Mouse (Mus musculus): ENCODE results near the gene Prmt7. TPM values are rescaled to one million over a fixed set of nuclear protein-coding genes. Genes with fewer than 3 reads are reported as not detected.

The Prmt7 gene
- polyA plus RNA-seq, 1 experiment from 2014 or later = 47.2 TPM

- peaks cover 3% of the 10 kb centered on the region; the same call in 1 of the 2 replicates for H3K36me3 ChIP-seq (ENCODE audit: control insufficient read depth, insufficient read depth, low read length)
- peaks cover 13% of the 10 kb centered on the region; the same call in 1 of the 2 replicates for H3K4me1 ChIP-seq (ENCODE audit: control insufficient read depth, insufficient read depth, low read length)
- no peak overlapping the region for H3K27ac ChIP-seq (ENCODE audit: low read length)
- no peak overlapping the region for H3K4me3 ChIP-seq (ENCODE audit: low read depth, low read length)
- H3K9ac ChIP-seq (replicated peaks; ENCODE audit: low read depth, low read length) = no peak overlapping the region
- H3K27me3 ChIP-seq (ENCODE audit: control insufficient read depth, insufficient read depth, low read length) = no peaks in the 10 kb centered on the region
- 15% methylated on average over 1 of the region's 1 CpGs for WGBS
- H3K4me2 ChIP-seq (replicated peaks; ENCODE audit: low read depth, low read length) = no peak overlapping the region
- H3K9me3 ChIP-seq (ENCODE audit: control insufficient read depth, low read depth, low read length) = no peaks in the 10 kb centered on the region
- ATAC-seq (ENCODE audit: insufficient number of reproducible peaks, insufficient read depth, low FRiP score, low read depth) = no peak
These were observed 33.8 kb upstream of the Prmt7 start for GRCm38 (mm10) chr8:106176891-106177290.

- no peak for ATAC-seq (ENCODE audit: insufficient number of reproducible peaks, insufficient read depth, low FRiP score, low read depth)
- Histone ChIP-seq H3K4me3 (ENCODE audit: low read depth, low read length) (no peak overlapping the region), H3K27me3 (ENCODE audit: control insufficient read depth, insufficient read depth, low read length) (no peaks in the 10 kb centered on the region), H3K27ac (ENCODE audit: low read length) (no peak overlapping the region), H3K4me2 (replicated peaks; ENCODE audit: low read depth, low read length) (no peak overlapping the region), H3K9ac (replicated peaks; ENCODE audit: low read depth, low read length) (no peak overlapping the region), H3K4me1 (ENCODE audit: control insufficient read depth, insufficient read depth, low read length) (peaks cover 13% of the 10 kb centered on the region; the same call in 1 of the 2 replicates), H3K9me3 (ENCODE audit: control insufficient read depth, low read depth, low read length) (no peaks in the 10 kb centered on the region), H3K36me3 (ENCODE audit: control insufficient read depth, insufficient read depth, low read length) (peaks cover 3% of the 10 kb centered on the region; the same call in 1 of the 2 replicates)
- WGBS = 64% methylated on average over 1 of the region's 1 CpGs
These were observed 33.1 kb upstream of the Prmt7 start for GRCm38 (mm10) chr8:106177594-106177993.

GRCm38 (mm10) chr8:106178428-106178827 is 32.3 kb upstream of the Prmt7 start:
- no peak for ATAC-seq (ENCODE audit: insufficient number of reproducible peaks, insufficient read depth, low FRiP score, low read depth)
- H3K4me3 ChIP-seq (ENCODE audit: low read depth, low read length) = no peak overlapping the region
- H3K4me1 ChIP-seq (ENCODE audit: control insufficient read depth, insufficient read depth, low read length) = peaks cover 13% of the 10 kb centered on the region; the same call in 1 of the 2 replicates
- WGBS = 25% methylated on average over 2 of the region's 2 CpGs
- no peaks in the 10 kb centered on the region for H3K9me3 ChIP-seq (ENCODE audit: control insufficient read depth, low read depth, low read length)
- H3K4me2 ChIP-seq (replicated peaks; ENCODE audit: low read depth, low read length) = no peak overlapping the region
- H3K27ac ChIP-seq (ENCODE audit: low read length) = no peak overlapping the region
- no peak overlapping the region for H3K9ac ChIP-seq (replicated peaks; ENCODE audit: low read depth, low read length)
- peaks cover 3% of the 10 kb centered on the region; the same call in 1 of the 2 replicates for H3K36me3 ChIP-seq (ENCODE audit: control insufficient read depth, insufficient read depth, low read length)
- no peaks in the 10 kb centered on the region for H3K27me3 ChIP-seq (ENCODE audit: control insufficient read depth, insufficient read depth, low read length)

GRCm38 (mm10) chr8:106185628-106186270 is 25.0 kb upstream of the Prmt7 start:
- 91% methylated on average over 8 of the region's 8 CpGs for WGBS
- ATAC-seq (ENCODE audit: insufficient number of reproducible peaks, insufficient read depth, low FRiP score, low read depth) = no peak
- Histone ChIP-seq H3K4me2 (replicated peaks; ENCODE audit: low read depth, low read length) (no peak overlapping the region), H3K27me3 (ENCODE audit: control insufficient read depth, insufficient read depth, low read length) (no peaks in the 10 kb centered on the region), H3K36me3 (ENCODE audit: control insufficient read depth, insufficient read depth, low read length) (peaks cover 10% of the 10 kb centered on the region), H3K9ac (replicated peaks; ENCODE audit: low read depth, low read length) (no peak overlapping the region), H3K4me3 (ENCODE audit: low read depth, low read length) (no peak overlapping the region), H3K9me3 (ENCODE audit: control insufficient read depth, low read depth, low read length) (no peaks in the 10 kb centered on the region), H3K4me1 (ENCODE audit: control insufficient read depth, insufficient read depth, low read length) (no peaks in the 10 kb centered on the region), H3K27ac (ENCODE audit: low read length) (no peak overlapping the region)

GRCm38 (mm10) chr8:106186394-106186793 is 24.3 kb upstream of the Prmt7 start:
- Histone ChIP-seq H3K27me3 (ENCODE audit: control insufficient read depth, insufficient read depth, low read length) (no peaks in the 10 kb centered on the region), H3K9me3 (ENCODE audit: control insufficient read depth, low read depth, low read length) (no peaks in the 10 kb centered on the region), H3K27ac (ENCODE audit: low read length) (no peak overlapping the region), H3K4me2 (replicated peaks; ENCODE audit: low read depth, low read length) (no peak overlapping the region), H3K36me3 (ENCODE audit: control insufficient read depth, insufficient read depth, low read length) (peaks cover 10% of the 10 kb centered on the region), H3K9ac (replicated peaks; ENCODE audit: low read depth, low read length) (no peak overlapping the region), H3K4me3 (ENCODE audit: low read depth, low read length) (no peak overlapping the region), H3K4me1 (ENCODE audit: control insufficient read depth, insufficient read depth, low read length) (no peaks in the 10 kb centered on the region)
- no peak for ATAC-seq (ENCODE audit: insufficient number of reproducible peaks, insufficient read depth, low FRiP score, low read depth)
- 94% methylated on average over 3 of the region's 3 CpGs for WGBS

- WGBS = 90% methylated on average over 4 of the region's 4 CpGs
- ATAC-seq (ENCODE audit: insufficient number of reproducible peaks, insufficient read depth, low FRiP score, low read depth) = no peak
- Histone ChIP-seq H3K27me3 (ENCODE audit: control insufficient read depth, insufficient read depth, low read length) (no peaks in the 10 kb centered on the region), H3K4me1 (ENCODE audit: control insufficient read depth, insufficient read depth, low read length) (no peaks in the 10 kb centered on the region), H3K9me3 (ENCODE audit: control insufficient read depth, low read depth, low read length) (no peaks in the 10 kb centered on the region), H3K4me2 (replicated peaks; ENCODE audit: low read depth, low read length) (no peak overlapping the region), H3K36me3 (ENCODE audit: control insufficient read depth, insufficient read depth, low read length) (peaks cover 18% of the 10 kb centered on the region), H3K4me3 (ENCODE audit: low read depth, low read length) (no peak overlapping the region), H3K9ac (replicated peaks; ENCODE audit: low read depth, low read length) (no peak overlapping the region), H3K27ac (ENCODE audit: low read length) (no peak overlapping the region)
These were observed 21.6 kb upstream of the Prmt7 start for GRCm38 (mm10) chr8:106189162-106189561.

- no peak overlapping the region for H3K27ac ChIP-seq (ENCODE audit: low read length)
- no peaks in the 10 kb centered on the region for H3K4me1 ChIP-seq (ENCODE audit: control insufficient read depth, insufficient read depth, low read length)
- H3K4me2 ChIP-seq (replicated peaks; ENCODE audit: low read depth, low read length) = no peak overlapping the region
- no peak overlapping the region for H3K4me3 ChIP-seq (ENCODE audit: low read depth, low read length)
- no peak overlapping the region for H3K9ac ChIP-seq (replicated peaks; ENCODE audit: low read depth, low read length)
- WGBS = 59% methylated on average over 5 of the region's 5 CpGs
- no peaks in the 10 kb centered on the region for H3K9me3 ChIP-seq (ENCODE audit: control insufficient read depth, low read depth, low read length)
- H3K27me3 ChIP-seq (ENCODE audit: control insufficient read depth, insufficient read depth, low read length) = no peaks in the 10 kb centered on the region
- peaks cover 23% of the 10 kb centered on the region for H3K36me3 ChIP-seq (ENCODE audit: control insufficient read depth, insufficient read depth, low read length)
- ATAC-seq (ENCODE audit: insufficient number of reproducible peaks, insufficient read depth, low FRiP score, low read depth) = peak; percentile 63; the same call in 1 of the 2 replicates
These were observed 19.1 kb upstream of the Prmt7 start for GRCm38 (mm10) chr8:106191639-106192038.

- no peak overlapping the region for H3K4me3 ChIP-seq (ENCODE audit: low read depth, low read length)
- no peak for ATAC-seq (ENCODE audit: insufficient number of reproducible peaks, insufficient read depth, low FRiP score, low read depth)
- no peaks in the 10 kb centered on the region for H3K27me3 ChIP-seq (ENCODE audit: control insufficient read depth, insufficient read depth, low read length)
- H3K4me1 ChIP-seq (ENCODE audit: control insufficient read depth, insufficient read depth, low read length) = no peaks in the 10 kb centered on the region
- peaks cover 27% of the 10 kb centered on the region for H3K36me3 ChIP-seq (ENCODE audit: control insufficient read depth, insufficient read depth, low read length)
- 81% methylated on average over 6 of the region's 6 CpGs for WGBS
- no peak overlapping the region for H3K4me2 ChIP-seq (replicated peaks; ENCODE audit: low read depth, low read length)
- no peak overlapping the region for H3K27ac ChIP-seq (ENCODE audit: low read length)
- H3K9ac ChIP-seq (replicated peaks; ENCODE audit: low read depth, low read length) = no peak overlapping the region
- H3K9me3 ChIP-seq (ENCODE audit: control insufficient read depth, low read depth, low read length) = no peaks in the 10 kb centered on the region
These were observed 17.6 kb upstream of the Prmt7 start for GRCm38 (mm10) chr8:106193162-106193561.

- Histone ChIP-seq H3K9me3 (ENCODE audit: control insufficient read depth, low read depth, low read length) (no peaks in the 10 kb centered on the region), H3K9ac (replicated peaks; ENCODE audit: low read depth, low read length) (no peak overlapping the region), H3K4me2 (replicated peaks; ENCODE audit: low read depth, low read length) (no peak overlapping the region), H3K4me3 (ENCODE audit: low read depth, low read length) (no peak overlapping the region), H3K27ac (ENCODE audit: low read length) (no peak overlapping the region), H3K4me1 (ENCODE audit: control insufficient read depth, insufficient read depth, low read length) (no peaks in the 10 kb centered on the region), H3K36me3 (ENCODE audit: control insufficient read depth, insufficient read depth, low read length) (peaks cover 29% of the 10 kb centered on the region), H3K27me3 (ENCODE audit: control insufficient read depth, insufficient read depth, low read length) (no peaks in the 10 kb centered on the region)
- 69% methylated on average over 5 of the region's 5 CpGs for WGBS
- ATAC-seq (ENCODE audit: insufficient number of reproducible peaks, insufficient read depth, low FRiP score, low read depth) = no peak
These were observed 16.7 kb upstream of the Prmt7 start for GRCm38 (mm10) chr8:106194062-106194461.
